Mouse (Mus musculus) CH12.LX (cell line): Measurements from ENCODE around the gene Tnfsf12. TPM values are rescaled to one million over a fixed set of nuclear protein-coding genes. Genes with fewer than 3 reads are reported as not detected.

Experiments used
- DNase-seq: peaks from one replicate; pipeline ENCODE4 v3.0.0-alpha.2; 2013; ENCODE audit errors: extremely low read depth
- H3K27ac ChIP-seq: 2 replicates; pipeline ENCODE4 v1.5.1; 2012; ENCODE audit warnings: low read depth, mild to moderate bottlenecking, control low read depth, moderate library complexity; ENCODE audit not compliant: insufficient read depth
- H3K27me3 ChIP-seq: replicated peaks from 2 replicates; pipeline ENCODE3; 2012; ENCODE audit warnings: inconsistent platforms
- H3K36me3 ChIP-seq, 2 experiments: replicated peaks in 1 of 2; 2 replicates each; pipeline versions ENCODE3 to v1.6.1; 2012; ENCODE audit warnings: inconsistent platforms in 1 of 2, low read length in 1 of 2, mild to moderate bottlenecking in 1 of 2, mixed read lengths in 1 of 2, moderate library complexity in 1 of 2; ENCODE audit not compliant: control insufficient read depth in 1 of 2, insufficient read depth in 1 of 2
- H3K4me1 ChIP-seq, 2 experiments: 2 replicates each; pipeline ENCODE4 v1.6.1; 2012; ENCODE audit warnings: inconsistent platforms in 1 of 2, moderate library complexity in 1 of 2; ENCODE audit not compliant: insufficient read depth in 2 of 2, control insufficient read depth in 1 of 2
- H3K4me2 ChIP-seq: 2 replicates; pipeline ENCODE4 v1.6.1; 2012; ENCODE audit warnings: low read depth, mild to moderate bottlenecking, control low read depth; ENCODE audit not compliant: poor library complexity, insufficient read depth, severe bottlenecking
- H3K4me3 ChIP-seq, 3 experiments: fragments of 150-350 bp in 1 of 3; sonication (generic) in 1 of 3; replicated peaks in 1 of 3; 2 replicates each; pipeline versions ENCODE3 to v1.5.1; 2011 to 2012; ENCODE audit warnings: low read depth in 2 of 3, low read length in 2 of 3, mild to moderate bottlenecking in 2 of 3, moderate library complexity in 2 of 3, control low read depth in 1 of 3, improper control_type of control experiment in 1 of 3, inconsistent platforms in 1 of 3, mixed read lengths in 1 of 3; ENCODE audit not compliant: poor library complexity in 1 of 3
- H3K79me2 ChIP-seq: replicated peaks from 2 replicates; pipeline ENCODE4 v1.6.1; 2012; ENCODE audit warnings: mild to moderate bottlenecking, moderate library complexity; ENCODE audit not compliant: control insufficient read depth, poor library complexity, insufficient read depth, severe bottlenecking; ENCODE audit errors: extremely low read depth
- H3K9ac ChIP-seq: 2 replicates; pipeline ENCODE4 v1.6.1; 2012; ENCODE audit warnings: low read depth, mild to moderate bottlenecking, control low read depth, moderate library complexity; ENCODE audit not compliant: insufficient read depth
- H3K9me3 ChIP-seq: replicated peaks from 2 replicates; pipeline ENCODE3; 2012; ENCODE audit warnings: low read length, inconsistent platforms, mixed read lengths
- BHLHE40 ChIP-seq: IDR thresholded peaks from 2 replicates; pipeline ENCODE4 v1.6.1; 2011; ENCODE audit warnings: mild to moderate bottlenecking, low read depth, low read length, improper control_type of control experiment
- CHD2 ChIP-seq: IDR thresholded peaks from 2 replicates; pipeline ENCODE4 v1.6.1; 2011; ENCODE audit warnings: low read length, improper control_type of control experiment
- HCFC1 ChIP-seq: IDR thresholded peaks from 2 replicates; pipeline ENCODE4 v1.6.1; 2012; ENCODE audit warnings: low read depth, mild to moderate bottlenecking, inconsistent platforms, low read length, improper control_type of control experiment
- IRF4 ChIP-seq: IDR thresholded peaks from 2 replicates; pipeline ENCODE4 v1.6.1; 2014; ENCODE audit warnings: low read depth, mild to moderate bottlenecking, inconsistent platforms, low read length, improper control_type of control experiment
- JUN ChIP-seq: IDR thresholded peaks from 2 replicates; pipeline ENCODE4 v1.6.1; 2011; ENCODE audit warnings: low read depth, mild to moderate bottlenecking, low read length, improper control_type of control experiment, moderate library complexity; ENCODE audit not compliant: insufficient read depth
- KAT2A ChIP-seq: IDR thresholded peaks from 2 replicates; pipeline ENCODE4 v1.6.1; 2012; ENCODE audit warnings: low read length, improper control_type of control experiment, inconsistent platforms; ENCODE audit not compliant: insufficient replicate concordance
- MAFK ChIP-seq: IDR thresholded peaks from 2 replicates; pipeline ENCODE4 v1.6.1; 2011; ENCODE audit warnings: low read length, improper control_type of control experiment; ENCODE audit not compliant: insufficient replicate concordance
- MAX ChIP-seq: IDR thresholded peaks from 2 replicates; pipeline ENCODE4 v1.6.1; 2011; ENCODE audit warnings: low read length, improper control_type of control experiment
- MAZ ChIP-seq: IDR thresholded peaks from 2 replicates; pipeline ENCODE4 v1.6.1; 2012; ENCODE audit warnings: low read depth, mild to moderate bottlenecking, inconsistent platforms, low read length, improper control_type of control experiment, moderate library complexity
- MEF2A ChIP-seq: IDR thresholded peaks from 2 replicates; pipeline ENCODE4 v1.6.1; 2014; ENCODE audit warnings: low read depth, mild to moderate bottlenecking, inconsistent platforms, low read length, improper control_type of control experiment, borderline replicate concordance
- RCOR1 ChIP-seq: conservative IDR thresholded peaks from 2 replicates; pipeline ENCODE4 v1.6.1; 2012; ENCODE audit warnings: low read depth, mild to moderate bottlenecking, inconsistent platforms, low read length, improper control_type of control experiment
- dilution Hi-C: fragments of 300-500 bp; cut with MboI; formaldehyde crosslinking; loops from 2 replicates; pipeline ENCODE4 v1.14.3; 2020; ENCODE audit warnings: low sequenced_read_pairs; ENCODE audit not compliant: extremely low pct_unique_long_range_greater_than_20kb, extremely low pct_ligation_motif_present
- in situ Hi-C: fragments of 300-500 bp; cut with MboI; formaldehyde crosslinking; loops from 3 replicates; pipeline ENCODE4 v1.14.3; 2019; ENCODE audit warnings: low sequenced_read_pairs, low pct_ligation_motif_present, low pct_unique_long_range_greater_than_20kb, mixed read lengths
- polyA plus RNA-seq: library from polyadenylated mRNA; unstranded; fragments of >175 nt; gene quantifications from 2 replicates; pipeline ENCODE4 v1.2.1, GENCODE M21; 2012; ENCODE audit warnings: low read depth; ENCODE audit not compliant: insufficient read length
- total RNA-seq, 2 experiments: library from RNA; depleted of rRNA; stranded (reverse); fragments of 300-350 nt in 1 of 2; fragments of >200 nt in 1 of 2; gene quantifications; 2 replicates each; pipeline ENCODE4 v1.2.3; 2012 to 2014

Tnfsf12 gene
- total and polyA plus RNA-seq, 3 experiments, result not detected

DNA sequence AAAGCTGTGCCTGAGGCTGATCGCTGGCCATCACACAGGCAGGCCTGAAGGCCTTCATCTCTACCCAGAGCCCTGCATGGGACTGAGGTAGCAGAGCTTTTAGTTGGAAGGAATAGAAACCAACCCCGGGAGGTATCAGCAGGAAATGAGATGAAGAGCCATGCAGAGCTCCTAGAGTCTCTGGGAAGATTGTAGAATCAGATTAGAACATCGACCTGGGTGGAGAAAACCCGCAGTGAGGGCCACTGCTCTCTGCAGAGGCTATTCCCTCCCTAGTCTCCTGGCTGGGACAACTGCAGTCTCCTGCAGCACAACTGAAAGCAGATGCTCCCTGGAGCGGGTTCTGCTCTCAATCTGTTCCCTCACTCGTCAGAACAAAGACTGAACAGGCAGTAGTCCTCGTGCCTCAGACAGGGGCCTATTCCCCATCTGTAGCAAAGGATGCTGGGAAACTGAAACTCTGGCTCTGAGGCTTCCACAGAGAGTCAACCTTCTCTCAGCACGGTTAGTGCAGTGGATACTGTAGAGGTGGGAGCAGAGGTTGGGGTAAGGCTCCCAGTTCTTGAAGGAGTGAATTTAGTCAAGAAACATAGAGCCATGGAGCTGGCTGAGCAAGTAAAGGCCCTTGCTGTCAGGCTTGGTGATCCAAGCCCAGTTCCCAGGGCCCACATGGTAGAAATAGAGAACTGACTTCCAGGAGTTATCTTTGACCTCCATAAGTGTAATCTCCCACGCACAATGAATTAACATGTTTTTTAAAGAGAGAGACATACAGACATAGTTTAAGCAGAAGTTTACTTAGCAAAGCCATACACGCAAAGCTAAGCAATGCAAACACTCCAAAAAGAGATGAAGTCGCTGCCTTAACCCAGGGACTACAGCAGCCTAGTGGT, 14.2 kb upstream of the Tnfsf12 start:
- Histone ChIP-seq H3K4me1 (peaks cover 0 to 12% of the 10 kb centered on the region in 2 experiments; a peak in 1 of 4 replicates), H3K27me3 (no peaks in the 10 kb centered on the region), H3K4me3 (no peak overlapping the region), H3K79me2 (no peaks in the 10 kb centered on the region), H3K27ac (no peak overlapping the region), H3K36me3 (no peaks in the 10 kb centered on the region), H3K4me2 (no peak overlapping the region), H3K9me3 (no peaks in the 10 kb centered on the region), H3K9ac (no peak overlapping the region)
- TF ChIP-seq MAX (no peak), MAZ (no peak), KAT2A (no peak), MEF2A (no peak)
- no peak for DNase-seq
- dilution Hi-C loops (no loop called here), in situ Hi-C loops (no loop called here)

DNA sequence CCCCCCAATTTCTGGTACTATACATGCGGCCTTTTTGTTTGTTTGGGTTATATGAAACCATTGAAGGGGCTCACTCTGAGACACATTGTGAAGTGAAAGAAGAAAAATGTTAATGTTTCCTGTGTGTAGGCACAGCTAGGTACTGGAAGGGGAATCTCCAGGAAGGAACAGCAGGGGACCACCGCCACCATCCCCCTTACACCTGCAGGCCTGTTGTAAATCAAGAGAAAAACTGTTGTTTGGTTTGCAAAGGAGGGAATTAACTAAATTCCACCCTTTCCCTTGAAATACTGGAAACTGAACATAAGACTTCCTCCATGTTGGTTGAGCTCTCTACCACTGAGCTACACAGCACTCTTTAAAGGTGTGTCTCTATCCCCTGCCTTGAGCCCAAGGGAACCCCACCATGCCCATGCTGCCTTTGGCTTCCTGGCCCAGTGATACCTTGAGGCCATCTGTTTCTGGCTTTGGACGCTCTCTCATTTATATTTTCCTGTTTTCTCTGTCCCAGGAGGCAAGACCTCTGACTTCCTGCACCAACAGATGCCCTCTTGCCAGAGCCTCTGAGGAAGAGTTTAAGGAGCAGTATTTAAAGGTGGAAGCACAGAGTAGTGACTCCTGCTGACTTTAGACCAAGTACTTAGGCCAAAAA, 13.1 kb upstream of the Tnfsf12 start:
- Histone ChIP-seq H3K27me3 (peaks cover 1% of the 10 kb centered on the region), H3K9ac (no peak overlapping the region), H3K27ac (no peak overlapping the region), H3K4me1 (peaks cover 0 to 12% of the 10 kb centered on the region in 2 experiments; a peak in 1 of 4 replicates), H3K9me3 (no peaks in the 10 kb centered on the region), H3K79me2 (no peaks in the 10 kb centered on the region), H3K36me3 (no peaks in the 10 kb centered on the region), H3K4me3 (no peak overlapping the region), H3K4me2 (no peak overlapping the region)
- in situ Hi-C loops (no loop called here), dilution Hi-C loops (no loop called here)
- no peak for DNase-seq
- no peak for TF ChIP-seq RCOR1
- TF ChIP-seq KAT2A, result no peak
- TF ChIP-seq JUN, result no peak
- TF ChIP-seq HCFC1, result no peak
- TF ChIP-seq CHD2, result no peak
- TF ChIP-seq BHLHE40, result no peak
- TF ChIP-seq MAFK, result no peak
- no peak for TF ChIP-seq IRF4
